Mouse (Mus musculus) bone marrow macrophage, adult 2 months (primary cell): ENCODE results near the gene Fancl.

Experiments
- CTCF ChIP-seq: IDR thresholded peaks from 2 replicates; pipeline ENCODE4 v1.5.1; 2012; ENCODE audit warnings: low read depth, mild to moderate bottlenecking, low read length, moderate library complexity
- POLR2A ChIP-seq: IDR thresholded peaks from 2 replicates; pipeline ENCODE4 v1.6.1; 2012; ENCODE audit warnings: mild to moderate bottlenecking, low read depth, low read length, borderline replicate concordance

- TF ChIP-seq CTCF (no peak), POLR2A (no peak)
These were observed 743 bp downstream of the Fancl start for GRCm38 (mm10) chr11:26386678-26387077.
